Mouse (Mus musculus) stomach, embryonic 15.5 days (tissue): ENCODE data around the gene Phlda3. TPM values are rescaled to one million over a fixed set of nuclear protein-coding genes. Genes with fewer than 3 reads are reported as not detected.
A peak's percentile ranks its signal among the peaks of the same experiment; 100 is the strongest.

Source experiments
- ATAC-seq: fragments of 200-750 bp; cut with Nextera tagmentation; 2 replicates; pipeline ENCODE4 v1.8.0; 2017; ENCODE audit warnings: low read depth, moderate number of reproducible peaks, moderate TSS enrichment; ENCODE audit not compliant: insufficient read depth, low FRiP score
- H3K27ac ChIP-seq: fragments of 300-500 bp; sonication (generic); 2 replicates; pipeline ENCODE4 v1.5.1; 2015; ENCODE audit warnings: mild to moderate bottlenecking, inconsistent platforms
- H3K27me3 ChIP-seq: fragments of 300-500 bp; sonication (generic); replicated peaks from 2 replicates; pipeline ENCODE4 v1.6.1; 2015; ENCODE audit warnings: inconsistent platforms
- H3K36me3 ChIP-seq: fragments of 300-500 bp; sonication (generic); 2 replicates; pipeline ENCODE4 v1.6.1; 2015; ENCODE audit warnings: inconsistent platforms
- H3K4me1 ChIP-seq: fragments of 300-500 bp; sonication (generic); 2 replicates; pipeline ENCODE4 v1.6.1; 2015; ENCODE audit warnings: inconsistent platforms
- H3K4me2 ChIP-seq: fragments of 300-500 bp; sonication (generic); 2 replicates; pipeline ENCODE4 v1.6.1; 2015; ENCODE audit warnings: mild to moderate bottlenecking, inconsistent platforms
- H3K4me3 ChIP-seq: fragments of 300-500 bp; sonication (generic); replicated peaks from 2 replicates; pipeline ENCODE4 v1.5.1; 2015; ENCODE audit warnings: inconsistent platforms
- H3K9ac ChIP-seq: fragments of 300-500 bp; sonication (generic); 2 replicates; pipeline ENCODE4 v1.6.1; 2015; ENCODE audit warnings: inconsistent platforms
- H3K9me3 ChIP-seq: fragments of 300-500 bp; sonication (generic); 2 replicates; pipeline ENCODE4 v1.6.1; 2016; ENCODE audit warnings: inconsistent platforms
- WGBS: fragments of 180-500 bp; shearing (Covaris S2); methylation state at CpG from one replicate; pipeline ENCODE4 v1.1.7; 2015; 5-methylcytosine and 5-hydroxymethylcytosine counted together
- polyA plus RNA-seq: library from polyadenylated mRNA; unstranded; fragments of >200 nt; fragmentation: Nextera tagmentation; extraction: Ambion mirVana; gene quantifications from 2 replicates; pipeline ENCODE4 v1.2.1, GENCODE M21; 2015

The Phlda3 gene
- polyA plus RNA-seq, 1 experiment from 2014 or later = 95.3 TPM

GRCm38 (mm10) chr1:135760216-135760615 lies 5.7 kb upstream of the Phlda3 start:
- H3K36me3 ChIP-seq = no peaks in the 10 kb centered on the region
- H3K4me1 ChIP-seq = peaks cover 9% of the 10 kb centered on the region; the same call in 1 of the 2 replicates
- H3K27ac ChIP-seq = peak overlapping the region; percentile 46; the same call in 1 of the 2 replicates
- H3K9ac ChIP-seq = no peak overlapping the region
- H3K4me3 ChIP-seq = no peak overlapping the region
- no peaks in the 10 kb centered on the region for H3K27me3 ChIP-seq
- WGBS = 57% methylated on average over 8 of the region's 8 CpGs
- no peak for ATAC-seq
- H3K9me3 ChIP-seq = no peaks in the 10 kb centered on the region
- H3K4me2 ChIP-seq = no peak overlapping the region

GRCm38 (mm10) chr1:135761728-135762127 lies 4.2 kb upstream of the Phlda3 start:
- H3K9ac ChIP-seq = no peak overlapping the region
- no peak overlapping the region for H3K4me2 ChIP-seq
- H3K4me1 ChIP-seq = peaks cover 16% of the 10 kb centered on the region
- H3K27ac ChIP-seq = no peak overlapping the region
- no peak overlapping the region for H3K4me3 ChIP-seq
- no peaks in the 10 kb centered on the region for H3K27me3 ChIP-seq
- no peak for ATAC-seq
- H3K36me3 ChIP-seq = no peaks in the 10 kb centered on the region
- 92% methylated on average over 5 of the region's 5 CpGs for WGBS
- no peaks in the 10 kb centered on the region for H3K9me3 ChIP-seq

GRCm38 (mm10) chr1:135763503-135764205 lies 2.3 kb upstream of the Phlda3 start:
- peaks cover 28% of the 10 kb centered on the region for H3K4me1 ChIP-seq
- H3K36me3 ChIP-seq = no peaks in the 10 kb centered on the region; the same call in 1 of the 2 replicates
- no peak overlapping the region for H3K4me3 ChIP-seq
- no peak overlapping the region for H3K4me2 ChIP-seq
- no peak overlapping the region for H3K9ac ChIP-seq
- no peaks in the 10 kb centered on the region for H3K9me3 ChIP-seq
- peak overlapping the region; percentile 5 for H3K27ac ChIP-seq
- H3K27me3 ChIP-seq = no peaks in the 10 kb centered on the region
- WGBS = 55% methylated on average over 9 of the region's 9 CpGs
- ATAC-seq = no peak

- Histone ChIP-seq H3K4me1 (peaks cover 28% of the 10 kb centered on the region), H3K9ac (no peak overlapping the region)
- 34% methylated on average over 2 of the region's 2 CpGs for WGBS
Observed at GRCm38 (mm10) chr1:135764206-135764528, 1.8 kb upstream of the Phlda3 start.

GRCm38 (mm10) chr1:135766592-135767306 lies 830 bp downstream of the Phlda3 start:
- Histone ChIP-seq H3K27ac (peak overlapping the region; percentile 94), H3K9me3 (no peaks in the 10 kb centered on the region), H3K4me2 (peak overlapping the region; percentile 90), H3K27me3 (no peaks in the 10 kb centered on the region), H3K36me3 (peaks cover 3% of the 10 kb centered on the region; the same call in 1 of the 2 replicates), H3K4me3 (peak overlapping the region; percentile 79), H3K9ac (peak overlapping the region; percentile 80), H3K4me1 (peaks cover 42% of the 10 kb centered on the region)
- ATAC-seq = 0 out of 2 replicates have a peak, but pooled peaks have one; percentile 1
- 13% methylated on average over 30 of the region's 30 CpGs for WGBS

More at GRCm38 (mm10) chr1:135764206-135764528, 1.8 kb upstream of the Phlda3 start:
- Histone ChIP-seq H3K27ac (peak overlapping the region; percentile 5), H3K4me3 (no peak overlapping the region), H3K9me3 (no peaks in the 10 kb centered on the region), H3K4me2 (no peak overlapping the region), H3K27me3 (no peaks in the 10 kb centered on the region), H3K36me3 (peaks cover 2% of the 10 kb centered on the region; the same call in 1 of the 2 replicates)
- ATAC-seq = no peak

- H3K4me3 ChIP-seq = peak overlapping the region; percentile 79
- H3K9me3 ChIP-seq = no peaks in the 10 kb centered on the region
- 59% methylated on average over 4 of the region's 4 CpGs for WGBS
- no peaks in the 10 kb centered on the region for H3K27me3 ChIP-seq
- peak overlapping the region; percentile 94 for H3K27ac ChIP-seq
- peak overlapping the region; percentile 90 for H3K4me2 ChIP-seq
- peaks cover 42% of the 10 kb centered on the region for H3K4me1 ChIP-seq
- peaks cover 3% of the 10 kb centered on the region; the same call in 1 of the 2 replicates for H3K36me3 ChIP-seq
- ATAC-seq = no peak
- H3K9ac ChIP-seq = peak overlapping the region; percentile 80
Observed at GRCm38 (mm10) chr1:135767324-135767890, 1.5 kb downstream of the Phlda3 start.

GRCm38 (mm10) chr1:135768400-135768799 lies 2.5 kb downstream of the Phlda3 start:
- no peak overlapping the region for H3K9ac ChIP-seq
- no peak for ATAC-seq
- H3K4me1 ChIP-seq = peaks cover 42% of the 10 kb centered on the region
- peak overlapping the region; percentile 90 for H3K4me2 ChIP-seq
- peak overlapping the region; percentile 79; the same call in 1 of the 2 replicates for H3K4me3 ChIP-seq
- H3K36me3 ChIP-seq = peaks cover 3% of the 10 kb centered on the region; the same call in 1 of the 2 replicates
- WGBS = 69% methylated on average over 2 of the region's 2 CpGs
- no peaks in the 10 kb centered on the region for H3K27me3 ChIP-seq
- no peak overlapping the region for H3K27ac ChIP-seq
- no peaks in the 10 kb centered on the region for H3K9me3 ChIP-seq

- no peak overlapping the region for H3K4me2 ChIP-seq
- 64% methylated on average over 7 of the region's 7 CpGs for WGBS
- no peaks in the 10 kb centered on the region for H3K27me3 ChIP-seq
- peak overlapping the region; percentile 59; the same call in 1 of the 2 replicates for H3K27ac ChIP-seq
- peaks cover 3% of the 10 kb centered on the region; the same call in 1 of the 2 replicates for H3K36me3 ChIP-seq
- H3K4me3 ChIP-seq = no peak overlapping the region
- no peak for ATAC-seq
- H3K9ac ChIP-seq = no peak overlapping the region
- H3K9me3 ChIP-seq = no peaks in the 10 kb centered on the region
- H3K4me1 ChIP-seq = peaks cover 36% of the 10 kb centered on the region
Observed at GRCm38 (mm10) chr1:135770237-135770636, 4.3 kb downstream of the Phlda3 start.

- peaks cover 31% of the 10 kb centered on the region; the same call in 1 of the 2 replicates for H3K4me1 ChIP-seq
- H3K27me3 ChIP-seq = no peaks in the 10 kb centered on the region
- peak overlapping the region; percentile 8; the same call in 1 of the 2 replicates for H3K4me2 ChIP-seq
- H3K36me3 ChIP-seq = peaks cover 3% of the 10 kb centered on the region; the same call in 1 of the 2 replicates
- H3K9me3 ChIP-seq = no peaks in the 10 kb centered on the region
- 0 out of 2 replicates have a peak, but pooled peaks have one; percentile 48 for ATAC-seq
- H3K4me3 ChIP-seq = no peak overlapping the region
- H3K27ac ChIP-seq = peak overlapping the region; percentile 59
- WGBS = 38% methylated on average over 12 of the region's 12 CpGs
- H3K9ac ChIP-seq = no peak overlapping the region
Observed at GRCm38 (mm10) chr1:135770896-135771572, 5.1 kb downstream of the Phlda3 start.

GRCm38 (mm10) chr1:135771573-135771970 lies 5.7 kb downstream of the Phlda3 start:
- ATAC-seq = no peak
- 67% methylated on average over 8 of the region's 8 CpGs for WGBS
- peak overlapping the region; percentile 37 for H3K27ac ChIP-seq

GRCm38 (mm10) chr1:135776596-135776995 lies 10.7 kb downstream of the Phlda3 start:
- no peak overlapping the region for H3K9ac ChIP-seq

More at GRCm38 (mm10) chr1:135771573-135771970, 5.7 kb downstream of the Phlda3 start:
- Histone ChIP-seq H3K4me3 (no peak overlapping the region), H3K36me3 (peaks cover 3% of the 10 kb centered on the region; the same call in 1 of the 2 replicates), H3K27me3 (no peaks in the 10 kb centered on the region), H3K4me2 (no peak overlapping the region), H3K4me1 (peaks cover 31% of the 10 kb centered on the region; the same call in 1 of the 2 replicates), H3K9ac (no peak overlapping the region), H3K9me3 (no peaks in the 10 kb centered on the region)

More at GRCm38 (mm10) chr1:135776596-135776995, 10.7 kb downstream of the Phlda3 start:
- Histone ChIP-seq H3K27ac (0 out of 2 replicates have a peak overlapping the region, but pooled peaks have one; percentile 17), H3K9me3 (no peaks in the 10 kb centered on the region), H3K27me3 (0 out of 2 replicates have a peak, but pooled peaks cover 4% of the 10 kb centered on the region), H3K4me2 (no peak overlapping the region), H3K4me1 (peaks cover 14% of the 10 kb centered on the region), H3K36me3 (no peaks in the 10 kb centered on the region), H3K4me3 (no peak overlapping the region)
- ATAC-seq = no peak
